Mouse (Mus musculus): ENCODE data around the gene C2cd3.
A peak's percentile ranks its signal among the peaks of the same experiment; 100 is the strongest.

The C2cd3 gene

GRCm38 (mm10) chr7:100371495-100372451 is at the start of gene C2cd3, which contains the start of gene Ppme1:
TSS of gene C2cd3 (plus strand) at chr7:100372233.
TSS of gene Ppme1 (minus strand) at chr7:100372307.
- peak; percentile 99 for DNase-seq

GRCm38 (mm10) chr7:100323721-100324120 is 48.3 kb upstream of the C2cd3 start:
- peak in 1 of 2 experiments; percentile 11 for DNase-seq

GRCm38 (mm10) chr7:100325482-100325881 is 46.6 kb upstream of the C2cd3 start:
- DNase-seq = peak in 1 of 2 experiments; percentile 56

GRCm38 (mm10) chr7:100327514-100327913 is 44.5 kb upstream of the C2cd3 start:
- peak in 1 of 2 experiments; percentile 2 for DNase-seq

GRCm38 (mm10) chr7:100328636-100329035 is 43.4 kb upstream of the C2cd3 start:
- DNase-seq = no peak

GRCm38 (mm10) chr7:100331269-100331668 is 40.8 kb upstream of the C2cd3 start:
- DNase-seq = no peak

- DNase-seq = no peak
Measured at GRCm38 (mm10) chr7:100335921-100336320, 36.1 kb upstream of the C2cd3 start.

GRCm38 (mm10) chr7:100354984-100355383 is 17.0 kb upstream of the C2cd3 start:
- DNase-seq = no peak

GRCm38 (mm10) chr7:100356324-100356723 is 15.7 kb upstream of the C2cd3 start:
- no peak for DNase-seq

- DNase-seq = no peak
Measured at GRCm38 (mm10) chr7:100356768-100357167, 15.3 kb upstream of the C2cd3 start.

- no peak for DNase-seq
Measured at GRCm38 (mm10) chr7:100357856-100358255, 14.2 kb upstream of the C2cd3 start.

GRCm38 (mm10) chr7:100363162-100363561 is 8.9 kb upstream of the C2cd3 start:
- no peak for DNase-seq

GRCm38 (mm10) chr7:100364888-100365287 is 7.1 kb upstream of the C2cd3 start:
- no peak for DNase-seq

GRCm38 (mm10) chr7:100372452-100372980 is 483 bp downstream of the C2cd3 start:
- no peak for DNase-seq

- no peak for DNase-seq
Measured at GRCm38 (mm10) chr7:100378257-100378656, 6.2 kb downstream of the C2cd3 start.

- peak; percentile 39 to 53 for DNase-seq
Measured at GRCm38 (mm10) chr7:100381161-100381560, 9.1 kb downstream of the C2cd3 start.

GRCm38 (mm10) chr7:100383207-100383606 is 11.2 kb downstream of the C2cd3 start:
- no peak for DNase-seq

- no peak for DNase-seq
Measured at GRCm38 (mm10) chr7:100388174-100388573, 16.1 kb downstream of the C2cd3 start.

GRCm38 (mm10) chr7:100390166-100390565 is 18.1 kb downstream of the C2cd3 start:
- no peak for DNase-seq

GRCm38 (mm10) chr7:100392265-100392664 is 20.2 kb downstream of the C2cd3 start:
- DNase-seq = peak in 1 of 2 experiments; percentile 12

- DNase-seq = peak; percentile 5 to 41
Measured at GRCm38 (mm10) chr7:100399231-100399913, 27.3 kb downstream of the C2cd3 start.

GRCm38 (mm10) chr7:100400899-100401539 is 29.0 kb downstream of the C2cd3 start:
- DNase-seq = no peak

GRCm38 (mm10) chr7:100402715-100403114 is 30.7 kb downstream of the C2cd3 start:
- DNase-seq = no peak

Data from kidney, postnatal 25 days (tissue).